Mouse (Mus musculus): Measurements from ENCODE around the gene Insl3.

Insl3 gene

DNA sequence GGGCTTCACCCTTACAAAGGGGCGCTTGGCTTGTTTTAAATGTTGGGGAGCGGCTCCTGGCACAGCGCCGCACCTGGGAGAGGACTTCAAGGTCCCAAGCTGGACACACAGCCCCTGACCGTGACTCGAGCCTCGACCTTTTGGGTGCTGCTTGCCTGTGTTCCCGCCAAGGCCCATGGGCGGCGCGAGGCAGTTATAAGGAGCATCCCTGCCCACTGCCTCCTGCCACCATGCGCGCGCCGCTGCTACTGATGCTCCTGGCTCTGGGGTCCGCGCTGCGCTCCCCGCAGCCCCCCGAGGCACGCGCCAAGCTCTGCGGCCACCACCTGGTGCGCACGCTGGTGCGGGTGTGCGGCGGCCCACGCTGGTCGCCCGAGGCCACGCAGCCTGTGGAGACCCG, at the start of gene Insl3:
Insl3 (plus strand) TSS at position 187 of the 400 bp plus-strand sequence.
- DNase-seq (ENCODE audit: low spot score) = no peak

DNA sequence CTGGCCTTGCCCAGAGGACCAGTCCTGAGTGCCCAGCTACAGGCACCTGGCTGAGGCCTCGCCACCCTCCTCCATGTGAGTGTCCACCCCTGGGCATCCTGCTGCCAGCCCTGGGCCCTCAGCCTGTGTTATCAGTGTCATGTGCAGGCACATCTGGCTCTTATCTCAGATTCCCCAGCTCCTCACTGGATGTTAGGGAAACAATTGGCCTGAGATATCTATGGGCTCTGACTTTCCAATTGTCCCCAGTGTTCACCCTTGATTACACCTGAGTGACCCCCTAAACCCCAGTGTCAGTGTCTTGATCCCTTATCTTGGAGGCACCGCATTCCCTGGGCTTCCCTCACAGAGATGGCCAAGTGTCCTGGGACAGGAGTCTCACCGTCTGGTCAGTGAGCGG, 49.7 kb upstream of the Insl3 start:
- DNase-seq (ENCODE audit: low spot score) = no peak

- no peak for DNase-seq (ENCODE audit: low spot score)
Observed at GRCm38 (mm10) chr8:71645510-71645909, 43.5 kb upstream of the Insl3 start.

GRCm38 (mm10) chr8:71654600-71654999, 34.4 kb upstream of the Insl3 start:
- peak; percentile 36 for DNase-seq (ENCODE audit: low spot score)

- no peak for DNase-seq (ENCODE audit: low spot score)
Observed at GRCm38 (mm10) chr8:71657816-71658215, 31.2 kb upstream of the Insl3 start.

DNA sequence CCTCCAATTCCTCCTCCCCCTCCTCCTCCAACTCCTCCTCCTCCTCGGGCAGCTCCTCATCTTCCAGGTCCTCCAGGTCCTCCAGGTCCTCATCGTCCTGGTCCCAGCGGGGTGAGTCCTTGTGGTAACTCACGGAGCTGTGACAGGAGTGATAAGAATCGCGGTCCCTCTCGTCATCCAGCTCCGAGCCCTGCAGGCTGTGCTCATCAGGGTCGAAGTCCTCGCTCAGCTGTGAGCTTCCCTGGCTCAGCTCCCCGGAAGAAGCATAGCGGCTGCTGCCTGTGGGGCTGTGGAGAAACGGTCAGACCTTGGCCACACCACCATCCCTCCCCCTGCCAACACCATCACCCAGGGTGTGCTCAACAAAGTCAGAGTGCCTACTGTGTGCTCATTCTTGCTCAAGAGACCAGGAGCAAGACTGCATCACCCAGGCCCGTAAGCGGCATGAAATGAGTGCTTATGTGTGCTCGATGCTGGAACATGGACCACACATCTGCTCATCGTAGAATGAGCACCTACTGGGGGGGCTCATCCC, 30.4 kb upstream of the Insl3 start:
- peak; percentile 46 for DNase-seq (ENCODE audit: low spot score)

GRCm38 (mm10) chr8:71659751-71660150, 29.3 kb upstream of the Insl3 start:
- DNase-seq (ENCODE audit: low spot score) = no peak

DNA sequence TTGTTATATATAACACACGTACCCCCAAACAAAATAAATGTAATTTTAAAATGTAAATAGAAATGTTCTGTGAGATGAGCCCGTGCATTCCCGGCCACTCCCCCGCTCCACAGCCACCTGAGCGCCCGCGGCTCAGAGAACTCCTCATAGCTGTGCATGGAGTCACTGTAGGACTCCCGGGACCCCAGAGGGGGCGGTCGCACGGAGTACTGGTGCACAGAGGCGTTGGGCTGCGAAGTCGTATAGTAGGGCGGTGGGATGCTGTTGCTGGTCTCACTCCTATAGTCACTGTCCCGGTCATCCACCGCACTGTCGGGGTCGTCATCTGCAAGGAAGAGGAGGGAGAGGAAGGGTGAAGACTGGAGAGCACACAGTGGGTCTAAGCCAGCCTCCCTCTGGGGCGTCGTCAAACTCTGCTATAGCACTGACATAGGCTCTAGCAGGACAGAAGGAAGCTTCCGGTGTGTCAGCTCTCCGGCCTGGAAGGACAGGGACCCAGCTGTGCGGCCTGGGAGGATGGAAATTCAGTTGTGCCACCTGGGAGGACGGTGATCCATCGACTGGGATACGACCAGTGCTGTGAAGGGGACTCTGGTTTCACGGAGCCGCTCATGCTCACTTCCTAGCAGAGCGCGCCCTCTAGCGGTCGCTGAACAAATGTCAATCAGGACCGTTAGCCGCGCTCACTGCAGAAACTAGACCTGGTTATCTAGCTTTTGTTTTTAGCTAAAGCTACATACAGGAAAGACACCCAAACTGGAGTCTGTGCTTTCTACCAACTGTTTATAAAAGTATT, 28.5 kb upstream of the Insl3 start:
- peak; percentile 53 for DNase-seq (ENCODE audit: low spot score)

- DNase-seq (ENCODE audit: low spot score) = peak; percentile 87
Observed at GRCm38 (mm10) chr8:71665331-71666130, 23.5 kb upstream of the Insl3 start.

GRCm38 (mm10) chr8:71666855-71667254, 22.2 kb upstream of the Insl3 start:
- DNase-seq (ENCODE audit: low spot score) = no peak

DNA sequence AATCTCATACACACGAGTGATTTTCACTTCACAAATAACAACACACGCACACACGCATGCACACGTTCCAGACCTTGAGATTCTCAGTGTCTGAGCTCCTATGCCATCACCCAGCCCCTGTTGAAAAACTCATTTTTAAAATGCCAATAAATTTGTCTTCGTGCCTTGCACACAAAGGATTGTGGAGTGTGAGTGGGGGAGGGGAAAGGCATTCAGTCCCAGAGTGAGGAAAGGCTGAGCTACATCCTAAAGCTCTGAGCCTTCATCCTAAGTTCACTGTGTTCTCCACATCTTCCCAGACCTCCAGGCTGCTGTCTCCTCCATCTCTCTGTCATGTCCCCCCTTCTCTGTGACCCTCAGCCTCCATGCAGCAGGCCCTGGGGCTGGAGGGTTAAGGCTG, 21.8 kb upstream of the Insl3 start:
- DNase-seq (ENCODE audit: low spot score) = no peak

- no peak for DNase-seq (ENCODE audit: low spot score)
Observed at GRCm38 (mm10) chr8:71668220-71668975, 20.6 kb upstream of the Insl3 start.

DNA sequence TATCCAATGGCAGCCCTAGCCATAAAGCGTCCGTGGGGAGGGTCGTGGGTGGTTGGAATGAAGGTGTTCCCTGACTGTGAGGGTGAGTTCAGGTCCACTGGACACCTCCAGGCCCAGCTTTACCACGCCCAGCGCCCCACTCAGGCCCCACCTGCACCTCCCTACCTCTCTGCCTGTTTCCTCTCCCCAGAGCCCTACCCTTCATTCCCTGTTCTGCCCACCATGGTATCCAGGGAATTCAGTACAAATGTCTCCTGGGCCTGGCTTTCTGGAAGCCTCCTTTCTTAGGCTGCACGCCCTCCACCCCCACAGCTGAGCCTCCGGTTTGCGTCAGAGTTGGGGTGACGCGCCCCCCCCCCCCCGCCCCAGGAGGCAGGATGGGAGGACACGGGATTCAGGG, 18.8 kb upstream of the Insl3 start:
- DNase-seq (ENCODE audit: low spot score) = no peak

- peak; percentile 78 for DNase-seq (ENCODE audit: low spot score)
Observed at GRCm38 (mm10) chr8:71670621-71671548, 18.1 kb upstream of the Insl3 start.

- peak; percentile 82 for DNase-seq (ENCODE audit: low spot score)
Observed at GRCm38 (mm10) chr8:71671549-71671965, 17.5 kb upstream of the Insl3 start, which contains the start of gene Unc13a. Gene Unc13a (minus strand): TSS chr8:71671757.

DNA sequence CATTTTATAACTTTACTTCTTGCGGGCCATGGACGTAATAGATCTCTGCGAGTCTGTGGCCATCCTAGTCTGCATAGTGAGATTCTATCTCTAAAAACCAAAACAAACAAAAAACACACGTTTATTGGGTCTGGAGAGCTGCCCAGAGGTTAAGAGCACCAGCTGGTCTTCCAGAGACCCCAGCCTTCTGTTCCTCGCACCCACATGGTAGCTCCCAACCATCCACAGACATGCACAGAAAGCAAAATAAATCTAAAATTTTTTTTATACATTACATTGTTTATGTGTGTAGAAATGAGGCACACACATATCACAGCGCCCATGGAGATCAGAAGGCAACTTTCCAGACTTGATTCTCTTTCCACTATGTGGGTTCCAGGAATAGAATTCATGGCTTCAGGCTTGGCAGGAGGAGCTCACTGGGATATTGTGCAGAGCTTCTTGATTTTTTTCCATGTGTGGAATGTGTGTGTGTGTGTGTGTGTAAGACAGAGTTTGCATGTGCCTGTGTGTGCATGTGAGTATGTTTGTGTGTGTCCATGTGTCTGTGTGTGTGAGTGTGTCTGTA, 16.8 kb upstream of the Insl3 start:
- no peak for DNase-seq (ENCODE audit: low spot score)

DNA sequence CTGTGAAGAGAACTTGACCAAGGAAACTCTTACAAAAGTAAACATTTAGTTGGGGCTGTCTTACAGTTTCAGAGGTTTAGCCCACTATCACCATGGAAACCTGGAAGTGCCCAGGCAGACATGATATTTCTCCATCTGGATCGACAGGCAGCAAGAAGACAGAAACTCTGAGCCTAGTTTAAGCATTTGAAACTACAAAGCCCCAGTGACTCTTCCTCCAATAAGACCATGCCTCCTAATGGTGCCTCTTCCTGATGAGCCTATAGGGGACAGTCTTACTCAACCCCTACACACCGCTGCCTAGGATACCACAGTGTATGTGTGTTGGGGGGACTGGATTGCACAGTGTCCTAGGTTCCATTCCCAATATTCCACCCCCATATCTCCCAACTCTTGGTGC, 14.9 kb upstream of the Insl3 start:
- DNase-seq (ENCODE audit: low spot score) = no peak

GRCm38 (mm10) chr8:71675456-71676019, 13.5 kb upstream of the Insl3 start:
- DNase-seq (ENCODE audit: low spot score) = no peak

- peak; percentile 71 for DNase-seq (ENCODE audit: low spot score)
Observed at GRCm38 (mm10) chr8:71676020-71676741, 12.8 kb upstream of the Insl3 start, which contains the start of gene Jak3. Gene Jak3 (plus strand): TSS chr8:71676296.

GRCm38 (mm10) chr8:71676803-71677202, 12.2 kb upstream of the Insl3 start:
- no peak for DNase-seq (ENCODE audit: low spot score)

Data from yolk sac, embryonic 10.5 days (tissue).